Mouse (Mus musculus) brain, embryonic 18.5 days (tissue): ENCODE measurements around the gene Ctsw.
"Not testable (repeated sequence)": the region's sequence is repeated elsewhere in the genome, so short reads cannot be mapped to it uniquely, and the experiment has no call there.

Experiments
- DNase-seq: peaks from one replicate; pipeline ENCODE4 v3.0.0-alpha.2; 2012; ENCODE audit warnings: low read depth, low spot score

The Ctsw gene

DNA sequence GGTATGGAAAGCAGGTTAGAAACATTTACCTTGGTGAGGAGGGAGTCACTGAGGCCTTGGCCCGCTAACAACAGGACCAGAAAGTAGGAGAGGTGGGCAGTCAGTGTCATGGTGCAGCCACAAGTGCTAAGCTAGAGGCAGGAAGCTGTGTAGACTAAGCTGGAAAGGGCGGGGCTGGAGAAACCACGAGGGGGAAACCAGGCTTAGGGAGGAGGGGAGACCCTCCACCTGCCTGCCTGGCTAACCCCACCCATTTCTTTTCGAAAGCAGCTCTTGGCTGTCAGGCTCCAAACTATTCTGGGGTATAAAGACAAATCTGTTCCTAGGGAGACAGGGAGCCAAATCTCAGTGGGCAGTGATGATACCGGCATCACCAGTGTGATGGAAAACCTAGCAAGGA lies at the start of gene Ctsw:
TSS of gene Ctsw (minus strand) at position 134 of the 400 bp plus-strand sequence.
- DNase-seq = no peak

DNA sequence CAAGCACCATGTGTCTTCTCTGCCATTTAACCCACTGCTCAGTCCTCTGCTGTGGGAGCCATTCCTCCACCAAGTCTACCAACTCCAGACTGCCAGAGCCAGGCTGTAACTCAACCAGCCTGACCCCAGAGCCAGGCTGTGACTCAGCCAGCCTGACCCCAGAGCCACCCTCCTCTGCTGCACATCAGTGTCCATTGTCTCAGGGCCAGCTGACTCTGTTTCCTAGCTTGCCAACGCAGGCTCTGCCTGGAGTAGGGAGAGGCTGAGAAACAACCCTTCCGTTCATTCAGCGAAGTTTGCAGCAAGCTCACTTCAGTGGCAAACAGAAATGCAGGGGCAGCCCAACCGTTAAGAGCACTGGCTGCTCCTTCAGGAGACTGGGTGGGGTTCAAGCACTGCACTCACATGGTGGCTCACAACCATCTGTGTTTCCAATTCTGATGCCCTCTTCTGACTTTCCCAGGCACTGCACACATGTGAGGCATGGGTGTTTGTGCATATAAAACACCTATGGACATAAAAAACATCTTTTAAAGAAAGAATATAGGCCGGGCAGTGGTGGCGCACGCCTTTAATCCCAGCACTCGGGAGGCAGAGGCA lies 48.7 kb upstream of the Ctsw start:
- no peak for DNase-seq

DNA sequence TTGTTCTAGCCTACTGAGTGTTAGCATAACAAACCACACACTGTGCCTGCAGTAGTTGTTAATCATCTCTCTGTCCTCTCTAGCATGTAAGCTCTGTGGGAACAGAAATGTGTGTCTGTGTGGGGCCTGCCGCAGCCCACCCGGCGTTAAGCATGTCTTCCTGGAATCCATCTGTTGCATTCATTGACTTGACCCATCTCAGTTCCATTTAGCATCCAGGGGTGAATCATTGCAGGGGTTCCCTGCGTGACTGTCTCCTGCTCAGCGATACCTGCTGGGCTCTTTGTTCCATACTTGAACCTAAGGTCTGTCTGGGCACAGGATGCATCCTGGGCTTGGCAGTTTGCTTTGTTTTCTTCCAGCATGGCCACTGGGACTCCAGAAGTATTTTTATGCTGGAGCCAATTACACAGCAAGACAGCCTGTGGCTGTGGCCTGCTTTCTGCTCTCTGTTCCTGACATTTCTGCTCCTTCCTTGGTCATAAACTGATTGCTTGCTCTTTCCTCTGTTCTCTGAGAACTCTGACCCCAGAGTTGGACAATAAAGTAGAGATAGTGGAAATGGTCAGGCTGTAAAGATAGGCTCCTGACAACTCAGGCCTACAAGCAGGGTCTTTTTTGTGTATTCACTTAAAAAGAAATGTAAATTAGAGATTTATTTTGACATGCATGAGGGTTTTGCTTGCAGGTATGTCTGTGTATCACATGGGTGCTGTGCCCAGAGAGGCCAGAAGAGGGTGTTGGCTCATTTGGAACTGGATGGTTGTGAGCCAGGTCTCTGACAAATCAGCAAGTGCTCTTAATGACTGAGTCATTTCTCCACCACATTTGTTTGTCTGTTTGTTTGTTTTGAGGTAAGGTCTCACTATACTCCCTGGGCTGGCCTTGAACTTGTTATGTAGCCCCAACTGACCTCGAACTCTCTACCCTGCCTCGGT lies 47.8 kb upstream of the Ctsw start:
- no peak for DNase-seq

GRCm38 (mm10) chr19:5513005-5513349 lies 44.7 kb upstream of the Ctsw start:
- no peak for DNase-seq

DNA sequence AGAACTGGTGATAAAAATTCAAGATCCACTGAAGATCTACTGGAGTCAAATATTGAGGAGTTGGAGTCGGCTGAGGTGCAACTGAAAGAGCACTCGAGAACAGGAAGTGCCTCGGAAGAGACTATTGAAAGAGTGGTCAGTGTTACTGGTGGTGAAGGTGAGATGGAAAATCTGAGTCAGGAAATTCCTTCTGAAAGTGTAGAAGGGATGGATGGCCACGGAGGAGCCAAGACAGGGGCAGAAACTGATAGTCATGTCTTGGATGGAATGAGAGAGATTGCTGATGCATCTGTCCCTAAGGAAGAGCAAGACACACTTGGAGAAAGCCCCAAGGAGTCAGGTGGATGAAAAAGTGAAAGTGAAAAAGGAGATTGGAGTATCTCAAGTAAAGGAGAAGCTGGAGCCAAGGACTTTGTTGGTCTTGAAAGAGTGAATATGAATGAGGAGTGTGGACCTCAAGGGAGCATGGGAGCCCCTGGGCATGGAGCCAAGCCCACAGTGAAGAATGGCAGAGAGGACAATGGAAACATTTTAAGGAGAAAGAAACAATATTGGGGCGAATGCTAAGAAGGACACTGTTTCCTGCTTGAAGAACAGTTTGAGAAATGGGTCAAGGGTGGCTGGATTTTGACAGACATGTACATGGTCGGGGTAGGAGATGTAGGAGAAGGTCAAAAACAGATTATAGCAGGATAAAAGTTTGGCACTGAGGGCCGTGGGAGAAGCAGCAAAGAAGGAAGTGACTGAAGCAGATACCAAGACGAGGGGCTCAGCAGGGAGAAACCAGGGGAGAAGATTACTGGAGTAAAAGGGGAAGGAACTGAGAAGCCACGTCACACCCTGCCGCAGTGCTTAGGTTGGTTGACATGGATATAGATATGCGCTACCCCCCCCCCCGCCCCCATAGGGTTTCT lies 44.0 kb upstream of the Ctsw start:
- no peak for DNase-seq

DNA sequence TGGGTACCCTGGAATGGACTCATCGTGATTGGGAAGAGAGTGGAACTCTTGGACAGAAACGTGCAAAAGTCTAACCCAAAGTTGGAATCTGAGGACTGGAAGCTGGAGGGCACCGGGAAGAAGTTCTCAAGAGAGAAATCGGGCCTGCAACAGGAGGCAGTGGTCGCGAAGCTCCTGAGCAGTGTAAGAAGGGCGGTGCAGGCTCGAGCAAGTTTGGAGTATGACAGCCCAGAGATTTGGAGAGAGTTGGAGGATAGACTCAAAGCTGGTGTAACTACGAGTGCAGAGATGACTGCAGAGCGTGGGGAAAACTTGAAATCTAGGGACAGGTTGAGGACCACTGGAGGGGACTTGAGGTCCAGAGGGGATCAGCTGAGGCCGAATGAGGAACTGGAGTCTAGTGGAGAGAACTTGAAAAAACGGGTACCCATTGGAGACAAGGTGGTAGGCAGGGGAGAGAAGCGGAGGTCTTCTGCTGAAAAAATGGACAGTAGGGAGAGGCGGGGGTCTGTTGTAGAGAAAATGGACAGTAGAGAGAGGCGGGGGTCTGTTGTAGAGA lies 42.8 kb upstream of the Ctsw start:
- DNase-seq = no peak

DNA sequence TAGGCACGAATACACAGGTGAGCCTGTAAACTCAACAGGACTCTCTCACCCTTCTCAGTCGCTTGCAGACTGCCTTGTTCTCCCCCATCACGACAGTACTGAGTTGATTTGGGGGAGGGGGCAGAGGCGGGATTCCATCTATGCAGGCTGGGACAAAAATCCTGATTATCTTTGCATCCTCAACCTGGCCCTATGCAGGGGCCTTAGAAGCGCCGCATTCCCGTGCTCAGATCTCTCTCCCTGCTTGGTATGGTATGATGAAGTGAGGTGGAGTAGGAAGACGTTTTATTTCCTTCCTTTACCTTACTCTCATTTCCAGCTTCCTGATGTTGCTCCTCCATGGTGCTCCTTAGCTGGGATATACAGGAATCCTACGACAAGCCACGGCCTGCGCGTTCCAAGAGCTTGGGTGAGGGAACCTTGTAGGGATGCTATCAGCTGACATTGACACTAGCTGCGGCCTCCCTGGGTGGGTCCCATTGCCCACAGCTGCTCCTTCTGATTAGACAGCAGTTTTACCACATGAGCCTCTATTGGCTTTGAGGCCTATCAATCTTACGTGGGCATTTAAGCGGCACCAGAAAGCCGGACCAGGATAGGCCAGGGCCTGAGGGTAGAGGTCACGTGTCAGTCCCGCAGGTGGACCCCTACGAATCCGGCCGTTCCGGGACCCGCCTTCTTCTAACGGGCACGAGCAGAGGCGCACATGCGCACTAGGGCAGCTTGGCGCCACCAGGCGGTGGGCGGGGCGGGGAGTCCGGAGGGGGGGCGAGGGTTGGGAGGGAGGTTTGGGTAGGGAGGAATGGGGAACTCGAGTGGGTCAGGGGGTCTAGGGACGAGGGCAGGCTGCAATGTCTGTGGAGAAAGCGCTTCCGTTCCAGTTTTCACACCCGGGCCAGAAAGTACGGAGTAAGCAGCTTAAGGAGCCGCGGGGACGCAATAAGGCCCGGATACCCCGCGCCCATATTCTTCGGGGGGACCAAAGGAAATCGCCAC lies 42.0 kb upstream of the Ctsw start, which contains the start of gene Snx32:
TSS of gene Snx32 (minus strand) at position 508 of the 996 bp plus-strand sequence.
- peak; percentile 98 for DNase-seq

GRCm38 (mm10) chr19:5503687-5504086 lies 35.4 kb upstream of the Ctsw start, which contains the start of gene 1700020D05Rik:
1700020D05Rik (minus strand) TSS chr19:5503787.
- no peak for DNase-seq

GRCm38 (mm10) chr19:5500330-5500875 lies 32.1 kb upstream of the Ctsw start:
- DNase-seq = no peak

GRCm38 (mm10) chr19:5496052-5496370 lies 27.7 kb upstream of the Ctsw start:
- no peak for DNase-seq

DNA sequence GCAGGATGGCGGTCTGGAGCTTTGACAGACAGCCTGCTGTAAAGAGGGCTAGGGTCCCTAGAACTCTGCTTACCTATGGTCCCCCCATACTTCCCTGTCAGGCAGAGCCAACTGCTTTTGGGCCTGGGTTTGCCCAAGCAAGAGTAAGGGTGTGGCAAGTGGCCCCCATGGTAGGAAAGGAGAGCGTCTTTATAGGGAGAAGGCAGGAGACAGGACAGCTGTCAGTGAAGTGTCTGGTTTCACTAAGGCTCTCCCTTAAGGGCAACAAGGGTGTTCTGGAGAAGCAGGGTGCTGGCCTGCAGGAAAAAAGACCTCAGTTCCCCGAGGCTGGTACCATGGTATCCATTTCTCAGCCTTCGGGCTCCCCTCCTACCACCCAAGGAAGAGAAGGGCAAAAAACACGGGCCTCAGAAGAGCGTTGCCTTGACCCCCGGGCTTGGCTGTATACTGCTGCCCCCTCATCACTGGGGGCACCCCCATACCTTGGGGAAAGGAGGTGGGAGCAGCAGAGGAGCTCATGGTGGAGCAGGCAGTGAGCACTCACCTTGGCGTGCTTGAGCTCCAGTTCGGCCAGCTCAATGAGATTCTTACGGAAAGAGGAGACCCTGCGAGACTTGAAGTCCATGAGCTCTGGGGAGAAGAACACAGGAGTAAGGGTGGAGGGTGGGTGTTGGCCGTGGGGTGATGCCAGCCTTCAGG lies 27.2 kb upstream of the Ctsw start:
- DNase-seq = no peak

DNA sequence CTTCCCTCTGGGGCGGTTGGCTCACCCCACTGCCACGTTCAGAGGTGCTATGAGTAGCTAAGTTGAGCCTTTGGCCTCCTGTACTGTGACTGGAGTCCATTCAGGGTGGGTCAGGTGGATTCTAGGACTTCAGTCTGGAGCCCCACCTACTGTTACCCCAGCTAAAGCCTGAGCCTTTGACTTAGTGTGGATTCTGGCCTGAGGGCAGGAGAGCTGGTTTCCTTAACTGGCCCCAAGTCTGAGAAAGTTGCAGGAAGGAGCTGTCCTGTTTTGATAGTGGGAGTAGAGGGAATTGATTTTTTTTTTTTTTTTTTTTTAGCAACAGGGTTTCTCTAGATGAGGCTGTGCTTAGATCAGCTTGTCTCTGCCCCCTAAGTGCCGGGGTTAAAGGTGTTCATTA lies 26.0 kb upstream of the Ctsw start:
- no peak for DNase-seq

DNA sequence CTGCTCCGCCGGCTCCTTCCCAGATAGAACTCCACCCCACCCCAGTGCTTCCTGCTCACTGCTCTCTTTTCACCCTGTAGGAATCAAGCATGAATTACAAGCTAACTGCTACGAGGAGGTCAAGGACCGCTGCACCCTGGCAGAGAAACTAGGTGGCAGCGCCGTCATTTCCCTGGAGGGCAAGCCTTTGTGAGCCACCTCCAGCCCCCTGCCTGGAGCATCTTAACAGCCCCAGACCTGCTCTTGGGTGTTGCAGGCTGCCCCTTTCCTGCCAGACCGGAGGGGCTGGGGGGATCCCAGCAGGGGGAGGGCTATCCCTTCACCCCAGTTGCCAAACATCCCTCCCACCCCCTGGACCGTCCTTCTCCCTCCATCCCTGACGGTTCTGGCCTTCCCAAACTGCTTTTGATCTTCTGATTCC lies 25.0 kb upstream of the Ctsw start:
- not testable (repeated sequence) for DNase-seq

DNA sequence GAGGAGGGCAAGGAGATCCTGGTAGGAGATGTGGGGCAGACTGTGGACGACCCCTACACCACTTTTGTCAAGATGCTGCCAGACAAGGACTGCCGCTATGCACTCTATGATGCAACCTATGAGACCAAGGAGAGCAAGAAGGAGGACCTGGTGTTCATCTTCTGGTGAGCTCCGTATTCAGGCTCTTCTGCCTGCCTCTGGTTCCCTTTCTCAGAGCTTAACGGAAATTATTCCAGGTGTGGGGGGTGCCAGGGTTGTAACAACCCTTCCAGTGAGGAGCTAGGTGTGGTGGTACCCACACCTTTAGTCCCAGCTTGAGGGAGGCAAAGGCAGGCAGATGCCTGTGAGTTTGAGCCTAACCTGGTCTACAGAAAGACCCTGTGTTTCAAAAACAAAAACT lies 24.3 kb upstream of the Ctsw start:
- DNase-seq = no peak

DNA sequence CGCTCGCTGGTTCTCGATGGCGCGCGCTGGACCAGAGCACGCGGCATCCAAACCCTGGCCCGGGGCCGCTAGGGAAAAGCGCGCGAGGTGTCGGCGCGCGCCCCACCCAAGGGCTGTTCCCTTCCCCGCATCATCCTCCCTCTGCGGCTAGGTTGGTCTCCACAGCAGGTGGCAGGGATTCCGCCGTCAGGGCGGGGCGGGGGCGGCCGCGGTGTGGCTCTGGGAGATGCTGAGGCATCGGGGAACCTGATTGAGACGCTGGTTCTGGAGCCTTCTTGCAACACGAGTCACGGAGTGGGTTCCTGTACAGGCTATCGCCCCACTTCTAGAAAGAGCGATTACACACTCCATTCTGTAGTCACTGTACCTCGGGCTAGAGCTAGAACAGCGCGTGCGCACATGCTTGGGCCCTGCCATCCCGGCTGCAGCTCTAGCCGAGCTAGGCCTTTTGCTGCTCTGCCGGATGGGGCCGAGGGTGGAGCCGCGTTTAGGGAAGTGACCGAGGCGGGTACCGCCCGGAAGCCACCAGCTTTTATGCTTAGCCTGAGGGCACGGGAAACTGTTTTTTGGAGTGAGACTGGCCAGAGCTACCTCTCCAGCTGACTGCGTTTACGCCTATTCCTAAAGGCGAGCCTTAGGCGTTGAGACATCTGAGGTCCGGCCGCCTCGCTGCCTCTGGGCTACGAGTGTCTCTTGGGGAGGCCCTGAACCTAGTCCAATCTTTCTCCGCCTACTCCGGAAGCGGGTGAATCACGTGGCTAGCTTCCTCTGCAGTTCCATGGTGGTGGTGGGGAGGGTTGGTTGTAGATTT lies 22.8 kb upstream of the Ctsw start:
- DNase-seq = no peak

GRCm38 (mm10) chr19:5490313-5490897 lies 22.1 kb upstream of the Ctsw start, which contains the start of gene Cfl1:
Cfl1 (plus strand) TSS chr19:5490455.
- DNase-seq = peak; percentile 92

DNA sequence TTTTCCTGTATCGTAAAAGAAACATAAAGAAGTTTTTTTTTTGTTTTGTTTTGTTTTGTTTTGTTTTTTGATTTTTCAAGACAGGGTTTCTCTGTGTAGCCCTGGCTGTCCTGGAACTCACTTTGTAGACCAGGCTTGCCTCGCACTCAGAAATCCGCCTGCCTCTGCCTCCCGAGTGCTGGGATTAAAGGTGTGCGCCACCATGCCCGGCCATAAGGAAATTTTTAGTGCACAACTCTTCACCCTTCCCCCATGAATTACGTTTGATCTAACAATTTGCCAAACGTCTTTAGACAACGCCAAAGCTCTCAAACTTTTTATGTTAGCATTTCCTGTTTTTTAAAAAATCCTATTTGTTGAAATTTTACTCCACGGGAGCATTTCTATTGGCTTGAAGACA lies 21.4 kb upstream of the Ctsw start:
- DNase-seq = not testable (repeated sequence)

DNA sequence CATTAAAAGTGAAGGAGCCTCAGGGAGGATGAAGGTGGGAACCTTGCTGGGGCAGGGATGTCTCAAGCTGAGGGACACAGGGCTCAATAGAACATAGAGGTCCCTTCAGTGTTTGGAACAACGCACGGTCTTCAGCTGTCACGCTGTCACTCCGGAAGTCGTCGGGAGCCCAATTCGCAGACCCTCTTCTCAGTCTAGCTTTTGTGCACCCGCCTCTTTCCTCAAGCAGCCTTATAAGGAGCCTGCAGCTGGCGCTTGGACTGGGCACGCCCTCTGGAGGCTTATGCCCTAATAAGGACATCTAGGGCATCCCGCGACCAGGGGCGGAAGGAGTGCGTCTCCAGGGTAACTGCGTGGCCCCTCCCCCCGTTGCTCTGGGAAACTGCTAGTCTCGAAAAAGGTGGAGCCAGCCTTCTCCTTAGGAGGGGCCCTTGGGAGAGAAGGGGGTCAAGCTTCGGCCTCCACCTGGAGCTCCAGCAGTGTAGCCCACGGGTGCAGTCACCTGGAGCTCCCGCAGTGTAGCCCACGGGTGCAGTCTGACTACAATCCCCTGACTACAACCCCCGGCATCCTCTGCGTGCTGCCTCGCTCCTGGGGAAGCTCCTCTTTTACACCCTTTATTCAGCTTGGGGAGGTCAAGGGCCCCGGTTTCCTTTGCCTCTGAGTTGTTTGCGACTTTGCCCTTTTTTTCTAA lies 20.7 kb upstream of the Ctsw start:
- DNase-seq = peak; percentile 91
